Mouse (Mus musculus) intestine, embryonic 14.5 days (tissue): Measurements from ENCODE around the gene Lrsam1. TPM values are rescaled to one million over a fixed set of nuclear protein-coding genes. Genes with fewer than 3 reads are reported as not detected.

ENCODE experiments used
- ATAC-seq: fragments of 200-750 bp; cut with Nextera tagmentation; replicated peaks from 2 replicates; pipeline ENCODE4 v1.8.0; 2017; ENCODE audit warnings: low read depth, moderate number of reproducible peaks, moderate TSS enrichment, moderate library complexity; ENCODE audit not compliant: low FRiP score, low TSS enrichment
- DNase-seq: peaks from one replicate; pipeline ENCODE4 v3.0.0-alpha.2; 2018; ENCODE audit warnings: low spot score
- H3K27ac ChIP-seq: fragments of 300-500 bp; sonication (generic); 2 replicates; pipeline ENCODE4 v1.5.1; 2014; ENCODE audit warnings: low read depth, mild to moderate bottlenecking, control low read depth
- H3K27me3 ChIP-seq: fragments of 300-500 bp; sonication (generic); replicated peaks from 2 replicates; pipeline ENCODE4 v1.6.1; 2014; ENCODE audit warnings: low read length, control low read depth; ENCODE audit not compliant: control insufficient read depth, insufficient read depth
- H3K36me3 ChIP-seq: fragments of 300-500 bp; sonication (generic); 2 replicates; pipeline ENCODE4 v1.6.1; 2014; ENCODE audit warnings: low read length, control low read depth; ENCODE audit not compliant: control insufficient read depth, insufficient read depth
- H3K4me1 ChIP-seq: fragments of 300-500 bp; sonication (generic); replicated peaks from 2 replicates; pipeline ENCODE4 v1.6.1; 2014; ENCODE audit warnings: low read length, control low read depth, mixed read lengths; ENCODE audit not compliant: control insufficient read depth, insufficient read depth
- H3K4me2 ChIP-seq: fragments of 300-500 bp; sonication (generic); 2 replicates; pipeline ENCODE4 v1.6.1; 2014; ENCODE audit warnings: low read length
- H3K4me3 ChIP-seq: fragments of 300-500 bp; sonication (generic); 2 replicates; pipeline ENCODE4 v1.5.1; 2014; ENCODE audit warnings: low read depth, low read length, control low read depth, mixed read lengths
- H3K9ac ChIP-seq: fragments of 300-500 bp; sonication (generic); 2 replicates; pipeline ENCODE4 v1.6.1; 2014; ENCODE audit warnings: mild to moderate bottlenecking, low read length
- H3K9me3 ChIP-seq: fragments of 300-500 bp; sonication (generic); 2 replicates; pipeline ENCODE4 v1.6.1; 2016; ENCODE audit warnings: low read length, control low read depth; ENCODE audit not compliant: control insufficient read depth
- WGBS: fragments of 180-500 bp; shearing (Covaris S2); extraction: QIAGEN DNeasy Blood & Tissue Kit; methylation state at CpG from one replicate; pipeline ENCODE4 v1.1.7; 2014; 5-methylcytosine and 5-hydroxymethylcytosine counted together
- polyA plus RNA-seq: library from polyadenylated mRNA; unstranded; fragments of >200 nt; fragmentation: Nextera tagmentation; extraction: Ambion mirVana; gene quantifications from 2 replicates; pipeline ENCODE4 v1.2.1, GENCODE M21; 2014

The Lrsam1 gene
- polyA plus RNA-seq, 1 experiment from 2014 or later: 7.0 TPM

DNA sequence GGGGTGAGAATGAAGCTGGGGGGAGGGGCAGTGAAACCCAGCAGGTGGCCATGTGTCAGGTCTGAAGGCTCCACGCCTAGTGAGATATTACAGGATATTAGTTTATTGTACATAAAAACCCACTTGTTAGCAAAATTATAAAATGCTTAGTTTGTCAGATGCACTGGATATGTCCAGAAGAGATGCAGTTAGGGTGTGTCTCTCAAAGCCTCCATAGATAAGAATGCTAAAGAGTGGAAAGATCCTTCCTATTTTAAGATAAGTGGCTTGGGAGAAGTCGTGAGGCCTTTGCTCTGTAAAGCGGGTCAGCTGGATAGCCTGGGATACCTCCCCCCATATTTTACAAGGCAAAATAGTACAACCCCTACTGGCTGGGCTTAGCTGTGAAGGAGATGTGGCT is 17.3 kb upstream of the Lrsam1 start:
- H3K9ac ChIP-seq: no peak overlapping the region
- WGBS: 75% methylated on average over 3 of the region's 3 CpGs
- H3K36me3 ChIP-seq: peaks cover 19% of the 10 kb centered on the region
- DNase-seq: no peak
- H3K4me3 ChIP-seq: no peak overlapping the region
- H3K4me2 ChIP-seq: no peak overlapping the region
- H3K4me1 ChIP-seq: peaks cover 6% of the 10 kb centered on the region
- H3K27me3 ChIP-seq: no peaks in the 10 kb centered on the region
- no peaks in the 10 kb centered on the region for H3K9me3 ChIP-seq
- no peak overlapping the region for H3K27ac ChIP-seq
- no peak for ATAC-seq

GRCm38 (mm10) chr2:32977114-32977513 is 15.7 kb upstream of the Lrsam1 start:
- Histone ChIP-seq H3K9ac (no peak overlapping the region), H3K27ac (no peak overlapping the region), H3K9me3 (no peaks in the 10 kb centered on the region), H3K27me3 (no peaks in the 10 kb centered on the region), H3K4me1 (peaks cover 6% of the 10 kb centered on the region), H3K4me2 (no peak overlapping the region), H3K36me3 (peaks cover 24% of the 10 kb centered on the region), H3K4me3 (no peak overlapping the region)
- DNase-seq (no peak), ATAC-seq (no peak)
- WGBS: 81% methylated on average over 5 of the region's 5 CpGs

- ATAC-seq: no peak
- no peaks in the 10 kb centered on the region for H3K27me3 ChIP-seq
- H3K4me3 ChIP-seq: no peak overlapping the region
- H3K9ac ChIP-seq: no peak overlapping the region
- peaks cover 24% of the 10 kb centered on the region for H3K36me3 ChIP-seq
- no peak overlapping the region for H3K27ac ChIP-seq
- no peaks in the 10 kb centered on the region for H3K9me3 ChIP-seq
- 91% methylated on average over 8 of the region's 8 CpGs for WGBS
- no peak overlapping the region for H3K4me2 ChIP-seq
- no peaks in the 10 kb centered on the region for H3K4me1 ChIP-seq
- DNase-seq: no peak
Measured at GRCm38 (mm10) chr2:32974216-32974615, 12.8 kb upstream of the Lrsam1 start.

DNA sequence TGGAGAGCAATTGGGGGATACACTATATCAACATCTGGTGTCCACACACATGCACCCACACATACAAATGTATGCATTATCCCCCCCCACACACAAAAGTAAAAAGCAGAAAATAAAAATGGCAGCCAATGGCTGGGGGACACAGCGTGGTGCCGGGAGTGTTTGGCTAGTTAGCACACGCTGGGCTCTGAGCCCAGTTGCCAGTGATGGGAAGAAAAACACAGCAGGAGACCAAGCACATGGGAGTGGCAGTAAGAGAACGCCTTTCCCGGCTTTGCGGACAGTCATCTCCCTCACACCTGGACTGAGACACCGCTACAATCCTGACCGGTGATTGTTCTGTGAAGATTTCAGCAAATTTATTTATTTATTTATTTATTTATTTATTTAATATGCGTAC is 9.8 kb upstream of the Lrsam1 start:
- no peaks in the 10 kb centered on the region for H3K27me3 ChIP-seq
- no peak overlapping the region for H3K4me2 ChIP-seq
- no peak overlapping the region for H3K4me3 ChIP-seq
- H3K9me3 ChIP-seq: no peaks in the 10 kb centered on the region
- peaks cover 21% of the 10 kb centered on the region for H3K36me3 ChIP-seq
- no peak overlapping the region for H3K27ac ChIP-seq
- DNase-seq (no peak), ATAC-seq (no peak)
- peaks cover 12% of the 10 kb centered on the region for H3K4me1 ChIP-seq
- WGBS: 61% methylated on average over 9 of the region's 9 CpGs
- no peak overlapping the region for H3K9ac ChIP-seq

- no peak for ATAC-seq
- Histone ChIP-seq H3K4me2 (no peak overlapping the region), H3K27ac (no peak overlapping the region), H3K9me3 (no peaks in the 10 kb centered on the region), H3K9ac (no peak overlapping the region), H3K4me1 (peaks cover 19% of the 10 kb centered on the region), H3K27me3 (no peaks in the 10 kb centered on the region), H3K4me3 (no peak overlapping the region), H3K36me3 (peaks cover 17% of the 10 kb centered on the region)
- DNase-seq: no peak
- WGBS: 73% methylated on average over 8 of the region's 8 CpGs
Measured at GRCm38 (mm10) chr2:32969326-32969725, 7.9 kb upstream of the Lrsam1 start.

GRCm38 (mm10) chr2:32968024-32968614 is 6.7 kb upstream of the Lrsam1 start:
- H3K27ac ChIP-seq: no peak overlapping the region
- 0 out of 2 replicates have a peak overlapping the region, but pooled peaks have one; percentile 74 for H3K4me2 ChIP-seq
- no peaks in the 10 kb centered on the region for H3K27me3 ChIP-seq
- peaks cover 19% of the 10 kb centered on the region for H3K36me3 ChIP-seq
- peak overlapping the region; percentile 79; the same call in 1 of the 2 replicates for H3K9ac ChIP-seq
- peaks cover 31% of the 10 kb centered on the region for H3K4me1 ChIP-seq
- H3K4me3 ChIP-seq: no peak overlapping the region
- H3K9me3 ChIP-seq: no peaks in the 10 kb centered on the region
- no peak for ATAC-seq
- DNase-seq: no peak
- WGBS: 81% methylated on average over 9 of the region's 9 CpGs

- Histone ChIP-seq H3K4me1 (peaks cover 35% of the 10 kb centered on the region), H3K27me3 (no peaks in the 10 kb centered on the region), H3K36me3 (peaks cover 26% of the 10 kb centered on the region), H3K9ac (peak overlapping the region; percentile 79), H3K4me2 (peak overlapping the region; percentile 74), H3K4me3 (peak overlapping the region; percentile 67), H3K27ac (peak overlapping the region; percentile 97), H3K9me3 (no peaks in the 10 kb centered on the region)
- peak; percentile 78 for ATAC-seq
- WGBS: 1% methylated on average over 55 of the region's 55 CpGs
- DNase-seq: peak; percentile 91
Measured at GRCm38 (mm10) chr2:32966689-32967631, 5.5 kb upstream of the Lrsam1 start.

- Histone ChIP-seq H3K9ac (peak overlapping the region; percentile 79), H3K27ac (peak overlapping the region; percentile 97), H3K36me3 (peaks cover 26% of the 10 kb centered on the region), H3K27me3 (no peaks in the 10 kb centered on the region), H3K4me3 (peak overlapping the region; percentile 67), H3K4me1 (peaks cover 35% of the 10 kb centered on the region), H3K4me2 (peak overlapping the region; percentile 74), H3K9me3 (no peaks in the 10 kb centered on the region)
- ATAC-seq (peak; percentile 0; the same call in 1 of the 2 replicates), DNase-seq (no peak)
- 11% methylated on average over 13 of the region's 13 CpGs for WGBS
Measured at GRCm38 (mm10) chr2:32966184-32966688, 4.8 kb upstream of the Lrsam1 start.
